Mouse (Mus musculus) cerebellum, adult 11 months (tissue): ENCODE results near the gene Alg9.

ENCODE experiments used
- DNase-seq: peaks from one replicate; pipeline ENCODE4 v3.0.0; 2022

Gene Alg9

GRCm38 (mm10) chr9:50889964-50890363 lies 115.1 kb downstream of the Alg9 start:
- no peak for DNase-seq

- DNase-seq = no peak
These were observed 115.8 kb downstream of the Alg9 start for GRCm38 (mm10) chr9:50890494-50891090.
